Mouse (Mus musculus) C2C12 (cell line): ENCODE results near the gene Hnrnpk. TPM values are rescaled to one million over a fixed set of nuclear protein-coding genes. Genes with fewer than 3 reads are reported as not detected.
A peak's percentile ranks its signal among the peaks of the same experiment; 100 is the strongest.
"Not testable (repeated sequence)": the region's sequence is repeated elsewhere in the genome, so short reads cannot be mapped to it uniquely, and the experiment has no call there.

Experiments used
- H3K27me3 ChIP-seq: one replicate; pipeline ENCODE4 v1.6.1; 2011; ENCODE audit not compliant: control insufficient read depth, insufficient read depth, insufficient read length
- H3K36me3 ChIP-seq: one replicate; pipeline ENCODE4 v1.6.1; 2011; ENCODE audit not compliant: control insufficient read depth, insufficient read depth
- H3K4me3 ChIP-seq: one replicate; pipeline ENCODE4 v1.5.1; 2011; ENCODE audit warnings: mild to moderate bottlenecking, control low read depth; ENCODE audit not compliant: poor library complexity, insufficient read depth, severe bottlenecking
- H3K79me2 ChIP-seq: one replicate; pipeline ENCODE4 v1.6.1; 2011; ENCODE audit not compliant: control insufficient read depth, insufficient read depth
- H3K79me3 ChIP-seq: one replicate; pipeline ENCODE4 v1.6.1; 2011; ENCODE audit warnings: low read depth, control low read depth
- H3ac ChIP-seq: one replicate; pipeline ENCODE3; 2011; ENCODE audit warnings: low read depth; ENCODE audit not compliant: control insufficient read depth, insufficient read length
- CEBPB ChIP-seq: IDR thresholded peaks from one replicate; pipeline ENCODE4 v1.6.1; 2011; ENCODE audit warnings: low read depth, mild to moderate bottlenecking, control low read depth, moderate library complexity
- CTCF ChIP-seq: IDR thresholded peaks from one replicate; pipeline ENCODE4 v1.5.1; 2011; ENCODE audit not compliant: control insufficient read depth, insufficient read depth, insufficient read length
- FOSL1 ChIP-seq: IDR thresholded peaks from one replicate; pipeline ENCODE4 v1.8.0; 2011; ENCODE audit warnings: mild to moderate bottlenecking, low read length; ENCODE audit not compliant: poor library complexity, insufficient read depth, severe bottlenecking
- MAX ChIP-seq: IDR thresholded peaks from one replicate; pipeline ENCODE4 v1.6.1; 2011; ENCODE audit warnings: mild to moderate bottlenecking, control low read depth
- MYOD1 ChIP-seq: IDR thresholded peaks from one replicate; pipeline ENCODE4 v1.6.1; 2011; ENCODE audit warnings: low read depth; ENCODE audit not compliant: control insufficient read depth, insufficient read length
- MYOG ChIP-seq: IDR thresholded peaks from one replicate; pipeline ENCODE4 v1.6.1; 2011; ENCODE audit not compliant: control insufficient read depth, insufficient read length; ENCODE audit errors: extremely low read depth
- USF1 ChIP-seq: IDR thresholded peaks from one replicate; pipeline ENCODE4 v1.6.1; 2011; ENCODE audit warnings: low read depth, mild to moderate bottlenecking, control low read depth, moderate library complexity
- polyA plus RNA-seq: library from polyadenylated mRNA; unstranded; fragments of >200 nt; fragmentation: generic; extraction: Trizol; gene quantifications from one replicate; pipeline ENCODE4 v1.2.1, GENCODE M21; 2012; ENCODE audit warnings: missing spikeins

Hnrnpk gene
- polyA plus RNA-seq, 1 experiment: 370 TPM

DNA sequence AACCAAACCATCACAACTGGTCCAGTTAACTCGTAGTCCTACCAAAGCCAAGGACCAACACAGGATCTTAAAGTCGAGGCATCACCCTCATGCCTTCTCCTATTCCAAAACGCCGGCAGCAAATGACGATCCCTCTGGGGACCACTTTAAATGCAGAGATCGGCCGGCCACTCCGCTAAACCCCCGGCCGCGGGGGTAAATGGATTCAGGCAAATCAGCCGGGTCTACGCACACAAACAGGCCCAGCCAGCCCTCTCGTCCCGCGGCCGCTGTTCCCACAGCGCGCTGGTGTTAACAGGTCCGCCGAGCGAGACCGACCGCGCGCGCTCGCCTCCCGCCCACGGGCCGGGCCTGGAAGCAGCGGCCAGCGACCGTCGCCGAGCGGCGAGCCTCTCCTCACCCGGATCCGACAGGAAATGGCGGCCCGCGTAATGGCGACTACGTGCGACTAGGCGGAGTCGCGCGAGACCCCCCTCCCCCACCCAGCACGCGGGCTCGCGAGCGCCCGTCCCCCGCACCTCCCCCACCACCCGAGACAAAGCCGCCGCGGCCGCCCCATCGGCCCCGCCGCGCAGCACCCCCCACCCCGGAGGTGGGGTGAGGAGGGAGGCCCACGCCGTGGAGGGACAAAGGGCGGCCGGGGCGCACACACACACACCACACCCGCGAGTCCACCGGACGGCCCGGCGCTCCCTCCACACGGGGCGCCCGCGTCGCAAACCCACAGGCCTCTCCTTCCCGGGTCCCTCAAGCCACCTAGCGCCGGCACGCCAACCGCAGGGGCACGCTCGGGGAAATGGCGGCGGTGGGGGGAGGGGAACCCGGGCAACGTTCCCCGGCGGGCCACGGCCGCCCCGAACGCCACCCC, 1.8 kb downstream of the Hnrnpk start:
- Histone ChIP-seq H3K36me3 (peaks cover 55% of the 10 kb centered on the region), H3K79me3 (peaks cover 78% of the 10 kb centered on the region), H3K4me3 (peak overlapping the region; percentile 78), H3K27me3 (no peaks in the 10 kb centered on the region), H3ac (peak overlapping the region; percentile 92), H3K79me2 (peaks cover 99% of the 10 kb centered on the region)
- TF ChIP-seq CEBPB (no peak), MAX (peak; percentile 16)

DNA sequence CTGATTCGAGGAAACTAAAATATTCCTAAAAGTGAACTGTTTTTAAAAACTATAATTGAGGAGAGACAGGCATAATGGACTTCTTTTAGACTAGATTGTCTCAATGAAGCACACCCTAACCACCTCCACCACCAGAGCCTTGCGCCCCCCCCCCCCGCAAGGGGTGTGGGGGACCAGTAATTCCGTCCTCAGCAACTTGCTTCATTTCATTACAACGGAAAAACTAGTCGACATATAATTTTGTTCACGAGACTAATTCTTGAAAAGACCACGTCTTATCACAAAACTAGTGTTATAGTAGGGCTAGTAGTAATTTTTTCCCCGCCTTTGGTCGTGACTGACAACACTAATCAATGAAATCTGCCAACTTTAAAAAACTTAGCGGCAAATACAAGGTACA, 2.6 kb downstream of the Hnrnpk start:
- Histone ChIP-seq H3K36me3 (peaks cover 57% of the 10 kb centered on the region), H3K4me3 (peak overlapping the region; percentile 78), H3K27me3 (no peaks in the 10 kb centered on the region), H3K79me2 (peaks cover 99% of the 10 kb centered on the region), H3K79me3 (peaks cover 75% of the 10 kb centered on the region), H3ac (peak overlapping the region; percentile 54)
- TF ChIP-seq MAX (no peak), FOSL1 (no peak), MYOD1 (no peak), MYOG (no peak), USF1 (no peak), CTCF (no peak), CEBPB (no peak)

- TF ChIP-seq MYOD1: no peak
- TF ChIP-seq CEBPB: no peak
- no peak for TF ChIP-seq FOSL1
- TF ChIP-seq CTCF: no peak
- TF ChIP-seq USF1: no peak
- TF ChIP-seq MAX: no peak
- no peak for TF ChIP-seq MYOG
- Histone ChIP-seq H3K36me3 (peaks cover 78% of the 10 kb centered on the region), H3K27me3 (no peaks in the 10 kb centered on the region), H3K79me3 (peaks cover 65% of the 10 kb centered on the region), H3K79me2 (peaks cover 95% of the 10 kb centered on the region), H3K4me3 (no peak overlapping the region), H3ac (no peak overlapping the region)
Measured at GRCm38 (mm10) chr13:58397651-58398050, 5.5 kb downstream of the Hnrnpk start.

- not testable (repeated sequence) for H3ac ChIP-seq, H3K27me3 ChIP-seq, H3K4me3 ChIP-seq
- peaks cover 96% of the 10 kb centered on the region for H3K36me3 ChIP-seq
- H3K79me2 ChIP-seq: peaks cover 66% of the 10 kb centered on the region
- H3K79me3 ChIP-seq: peaks cover 46% of the 10 kb centered on the region
Measured at GRCm38 (mm10) chr13:58394392-58394791, 8.8 kb downstream of the Hnrnpk start.

GRCm38 (mm10) chr13:58389324-58389951, 13.7 kb downstream of the Hnrnpk start:
- Histone ChIP-seq H3K4me3 (no peak overlapping the region), H3K79me2 (peaks cover 17% of the 10 kb centered on the region), H3ac (no peak overlapping the region), H3K27me3 (no peaks in the 10 kb centered on the region), H3K79me3 (peaks cover 7% of the 10 kb centered on the region), H3K36me3 (peaks cover 59% of the 10 kb centered on the region)
- TF ChIP-seq USF1 (no peak), MAX (no peak), MYOD1 (no peak), MYOG (no peak), CEBPB (no peak), CTCF (no peak), FOSL1 (no peak)

DNA sequence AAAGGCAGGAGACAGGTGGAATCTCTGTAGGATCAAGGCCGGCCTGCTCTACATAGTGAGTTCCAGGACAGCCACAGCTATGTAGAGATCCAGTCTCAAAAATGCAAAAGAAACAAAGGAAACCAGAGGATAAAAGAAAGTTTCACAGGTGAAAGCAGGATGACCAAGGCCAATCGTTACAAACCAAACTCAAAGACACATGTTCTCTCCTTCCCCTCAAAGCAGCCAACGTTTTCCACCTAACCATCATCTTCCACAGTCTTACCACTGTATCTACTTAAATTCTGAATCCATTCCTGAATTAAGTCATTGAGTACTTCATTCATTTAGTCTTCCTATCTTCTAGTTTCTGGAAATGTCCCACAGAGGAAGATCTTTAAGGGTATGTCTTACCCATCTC, 14.8 kb downstream of the Hnrnpk start:
- TF ChIP-seq MAX: no peak
- TF ChIP-seq CEBPB: no peak
- Histone ChIP-seq H3K4me3 (no peak overlapping the region), H3ac (no peak overlapping the region), H3K79me3 (peaks cover 2% of the 10 kb centered on the region), H3K79me2 (peaks cover 8% of the 10 kb centered on the region), H3K36me3 (peaks cover 48% of the 10 kb centered on the region), H3K27me3 (no peaks in the 10 kb centered on the region)
